Mouse (Mus musculus): ENCODE measurements around the gene Gm14322. TPM values are rescaled to one million over a fixed set of nuclear protein-coding genes. Genes with fewer than 3 reads are reported as not detected.
"Not testable (repeated sequence)": the region's sequence is repeated elsewhere in the genome, so short reads cannot be mapped to it uniquely, and the experiment has no call there.

Gm14322 gene
- total RNA-seq (2021), result 10 to 100 TPM; 11.0 to 16.5 TPM
- long read RNA-seq, experiment 1, partial matches to known transcripts, result 9 of 18 reads
- long read RNA-seq, experiment 1, other reads (novel, unspliced or antisense), result 8 of 18 reads
- long read RNA-seq, experiment 2, partial matches to known transcripts, result 0 of 4 reads
- long read RNA-seq, experiment 2, other reads (novel, unspliced or antisense), result 3 of 4 reads

DNA sequence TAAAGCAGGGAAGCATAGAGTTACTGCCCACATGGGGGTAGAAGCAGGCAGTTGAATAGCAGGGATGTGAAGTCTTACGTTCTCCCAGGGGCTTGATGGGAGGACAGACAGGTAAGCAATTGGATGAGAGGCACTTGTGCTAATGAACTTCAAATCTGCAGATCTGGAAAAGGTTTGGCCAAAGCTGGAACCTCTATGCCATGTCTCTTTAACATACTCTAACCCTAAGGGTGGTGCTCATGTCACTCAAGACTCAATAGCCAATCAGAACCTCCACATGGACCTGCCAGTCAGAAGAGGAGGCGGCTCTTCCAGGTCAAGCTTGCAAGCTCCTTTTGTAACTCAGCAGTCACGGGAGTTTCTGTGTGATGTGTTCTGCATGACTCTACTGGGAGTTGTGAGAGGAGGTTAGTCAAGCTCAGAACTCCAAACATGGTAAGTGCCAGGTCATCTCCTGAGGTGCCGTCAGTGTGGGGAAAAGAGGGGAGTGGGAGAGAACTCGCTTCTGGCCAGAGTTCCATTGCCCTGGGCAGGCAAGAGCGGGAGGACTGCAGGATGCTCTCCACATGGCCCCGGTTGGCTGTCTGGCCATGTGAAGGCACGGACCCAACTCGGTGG lies at the start of gene Gm14322:
Gene Gm14322, plus strand, starts transcription at position 348 of the 618 bp plus-strand sequence.
- not testable (repeated sequence) for DNase-seq

DNA sequence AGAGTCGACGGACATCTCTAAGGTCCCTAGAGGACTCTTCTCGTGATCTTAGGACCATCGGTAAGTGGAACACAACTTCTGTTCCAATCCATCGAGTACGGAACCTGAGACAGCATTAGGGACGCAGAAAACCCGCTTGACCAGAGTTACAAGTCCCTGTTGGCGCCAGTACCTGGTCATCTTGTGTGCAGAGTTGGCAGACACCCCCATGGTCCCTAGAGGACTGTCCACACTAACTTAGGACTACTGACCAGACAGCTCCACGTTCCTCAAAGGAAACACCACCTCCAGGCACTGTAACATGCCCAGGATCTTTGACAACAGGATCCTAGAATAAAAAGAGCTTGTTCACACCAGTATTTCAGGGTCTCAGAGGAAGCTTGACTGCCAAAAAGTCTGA lies 17.6 kb upstream of the Gm14322 start:
- not testable (repeated sequence) for DNase-seq

DNA sequence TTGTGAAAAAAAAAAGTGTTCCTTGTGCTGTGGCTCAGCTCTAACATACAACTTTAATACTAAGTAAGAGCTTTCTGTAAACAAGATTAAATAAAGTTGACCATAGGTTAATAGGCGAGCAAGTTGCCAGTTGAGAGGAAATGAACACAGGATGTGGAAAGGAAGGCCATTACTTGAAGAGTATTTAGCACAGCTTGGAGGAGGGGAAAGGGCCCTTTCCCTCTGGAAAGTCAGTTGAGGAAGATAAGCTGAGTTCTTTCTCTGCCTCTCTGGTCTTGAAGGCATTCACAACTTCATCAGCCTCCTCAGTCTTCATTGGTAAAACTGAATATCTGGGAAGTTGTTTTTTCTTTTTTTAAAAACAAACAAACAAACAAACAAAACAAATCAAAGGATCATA lies 28.3 kb downstream of the Gm14322 start:
- not testable (repeated sequence) for DNase-seq

DNA sequence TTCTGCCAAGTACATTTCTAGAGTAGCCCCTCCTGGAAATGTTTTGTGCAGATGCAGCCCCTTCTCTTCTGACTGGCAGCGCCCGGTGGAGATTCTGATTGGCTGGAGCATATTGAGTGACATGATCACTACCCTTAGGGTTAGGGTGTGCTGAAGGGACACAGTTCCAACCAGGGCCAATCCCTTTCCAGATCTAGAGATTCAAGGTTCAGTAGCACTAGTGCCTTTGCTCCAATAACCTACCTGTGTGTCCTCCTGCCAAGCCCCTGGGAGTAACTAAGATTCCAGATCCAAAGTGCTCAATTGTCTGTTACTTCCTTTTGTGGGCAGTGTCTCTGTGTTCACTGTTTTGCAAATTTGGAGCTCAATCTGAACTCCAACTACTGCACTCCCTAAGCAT lies 47.1 kb downstream of the Gm14322 start:
- DNase-seq, result not testable (repeated sequence)

Other genes with a start within 250 kb of the Gm14322 start
- under 1 TPM in 1 of 2 experiments, not detected in 1; 0.52 TPM for gene Gm14406, start 181.1 kb upstream of the Gm14322 start, total RNA-seq (2021)
- 10 to 100 TPM; 66.5 to 70.7 TPM for gene Gm14325, start 81.0 kb downstream of the Gm14322 start, total RNA-seq (2021)
- gene Gm14327, start 137.8 kb downstream of the Gm14322 start, total RNA-seq (2021), result 1 to 10 TPM; 2.8 to 4.3 TPM
- under 1 TPM; 0.47 to 0.52 TPM for gene Zfp972, start 166.3 kb downstream of the Gm14322 start, total RNA-seq (2021)
- 10 to 100 TPM; 20.6 to 23.0 TPM for gene Gm14326, start 198.0 kb downstream of the Gm14322 start, total RNA-seq (2021)

Data from gastrocnemius, postnatal 10 days (tissue).